Mouse (Mus musculus) monocyte, adult 2 months (primary cell): ENCODE measurements around the gene Trappc1.

Experiments used
- DNase-seq, 2 experiments: peaks; one replicate each; pipeline ENCODE4 v3.0.0; 2022; ENCODE audit warnings: low spot score in 2 of 2, low read depth in 1 of 2

Trappc1 gene

GRCm38 (mm10) chr11:69369215-69369989 lies 45.6 kb downstream of the Trappc1 start, which contains the start of gene Chd3:
TSS of gene Chd3 (minus strand) at chr11:69369406.
- DNase-seq = no peak

GRCm38 (mm10) chr11:69369990-69370816 lies 46.4 kb downstream of the Trappc1 start:
- no peak for DNase-seq

DNA sequence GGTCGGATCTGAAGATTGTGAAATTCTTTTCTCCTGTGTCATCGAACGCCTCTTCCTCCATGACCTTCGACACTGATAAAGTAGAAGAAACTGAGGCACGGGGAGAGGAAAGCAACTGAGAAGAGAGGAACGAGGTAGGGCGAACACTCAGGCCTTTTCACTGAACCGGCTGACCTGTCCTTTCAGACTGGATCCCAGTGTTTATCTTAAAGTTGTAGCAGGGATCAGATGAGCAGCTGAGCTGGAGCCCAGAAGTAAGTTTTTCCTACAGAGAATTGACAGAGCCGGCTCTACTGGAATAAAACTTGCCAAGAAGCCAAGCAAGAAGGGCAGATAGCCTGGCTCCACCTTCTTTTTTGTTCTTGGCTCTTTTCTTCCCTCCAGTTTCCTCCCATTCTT lies 47.0 kb downstream of the Trappc1 start:
- DNase-seq = no peak

DNA sequence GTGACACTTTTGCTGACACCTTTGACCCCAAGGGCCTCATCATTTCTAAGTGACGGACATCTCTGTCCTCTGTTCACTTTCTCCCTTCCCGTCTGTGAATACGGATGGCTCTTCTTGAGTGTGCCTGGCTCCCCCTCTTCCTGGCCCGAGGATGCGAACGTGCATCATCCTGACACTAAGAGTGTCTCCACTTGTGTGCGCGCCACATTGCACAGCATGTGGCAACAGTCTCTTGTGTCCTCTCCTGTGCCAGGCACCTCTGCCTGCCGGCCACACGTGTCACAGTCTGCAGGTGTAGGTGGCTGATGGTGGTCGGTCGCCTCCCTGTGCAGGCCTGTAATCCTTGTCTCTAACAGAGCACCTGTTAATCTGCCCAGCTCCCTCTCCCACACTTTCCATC lies 47.8 kb downstream of the Trappc1 start:
- no peak for DNase-seq

DNA sequence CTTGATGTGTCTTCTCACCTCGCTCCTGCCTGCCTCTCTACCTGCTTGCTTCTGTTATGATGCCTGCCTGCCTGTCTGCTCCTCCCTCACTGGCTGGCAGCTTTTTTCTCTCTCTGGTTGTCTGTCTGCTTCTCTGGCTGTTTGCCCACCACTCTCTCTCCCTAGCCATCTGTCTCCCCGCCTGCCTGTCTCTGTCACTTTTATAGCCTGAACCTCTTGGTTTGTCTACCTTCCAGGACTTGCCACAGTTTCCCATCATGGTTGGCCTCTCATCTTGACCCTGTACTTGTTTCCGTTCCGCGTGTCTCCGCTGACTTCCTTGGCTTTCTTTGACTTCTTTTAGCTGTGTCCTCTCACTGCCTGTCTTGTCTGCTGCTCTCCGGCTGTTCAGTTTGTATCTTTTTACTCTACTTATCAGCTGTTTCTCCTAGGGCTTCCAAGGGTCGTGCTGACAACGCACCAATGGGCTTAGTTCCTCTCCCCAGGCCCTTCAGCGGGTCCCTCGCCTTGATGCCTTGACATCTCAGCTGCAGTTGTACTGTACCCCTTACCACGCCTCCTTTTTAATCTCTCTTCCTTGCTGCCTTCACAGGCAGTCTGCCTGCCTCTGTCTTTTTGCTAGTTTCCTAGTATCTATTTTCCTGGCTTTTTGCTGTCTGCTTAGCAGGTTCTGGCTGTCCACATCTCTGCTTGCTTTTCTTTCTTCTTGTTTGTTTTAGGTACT lies 48.4 kb downstream of the Trappc1 start:
- no peak for DNase-seq

GRCm38 (mm10) chr11:69372780-69373170 lies 49.0 kb downstream of the Trappc1 start:
- DNase-seq = no peak

DNA sequence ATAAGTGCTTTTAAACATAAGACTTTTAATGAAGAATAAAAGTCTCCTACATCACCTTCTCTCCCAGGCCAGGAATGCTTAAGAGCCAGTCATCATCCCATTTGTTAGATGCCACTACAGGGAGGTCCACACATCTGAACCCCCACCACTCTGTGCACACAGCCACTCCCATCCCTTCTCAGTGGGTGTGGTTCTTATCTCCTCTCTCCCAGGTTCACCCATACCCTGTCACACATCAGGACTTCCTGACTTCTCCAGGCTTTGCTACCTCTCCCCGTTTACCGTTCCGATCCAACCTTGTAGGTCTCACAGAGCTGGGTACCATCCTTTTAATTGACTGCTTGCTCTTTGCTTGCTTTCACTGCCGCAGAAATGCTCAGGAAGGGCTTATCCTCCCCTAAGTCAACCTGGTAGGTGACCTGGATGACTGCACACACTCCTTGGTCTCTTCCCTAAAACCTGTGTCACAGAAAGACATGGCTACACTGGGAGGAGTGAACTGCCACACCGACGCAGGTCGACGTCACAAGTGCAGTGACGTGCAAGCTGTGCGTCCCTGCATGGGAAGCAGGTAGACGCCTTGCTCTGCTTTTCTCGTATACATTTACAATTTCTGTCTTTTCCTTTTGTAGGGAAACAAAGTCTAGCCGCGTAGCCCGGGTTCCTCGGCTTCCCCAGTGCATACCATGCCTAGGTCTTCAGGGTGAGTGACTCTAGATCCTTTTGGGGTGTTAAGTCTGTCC lies 49.6 kb downstream of the Trappc1 start:
- no peak for DNase-seq
